Mouse (Mus musculus) left cerebral cortex, adult 2 months (tissue): ENCODE measurements at regions not wholly inside any gene's neighbourhood (a gene's known extent, or its start where the extent isn't known, plus 50 kb on each side); places are given as distances from the start of the nearest gene placed in this dataset.

ENCODE experiments used
- DNase-seq, 2 experiments: peaks; one replicate each; pipeline ENCODE4 v3.0.0; 2021 to 2022; ENCODE audit warnings: low spot score in 2 of 2, mixed read lengths in 1 of 2; ENCODE audit errors: extremely low spot score in 1 of 2
- H3K27ac ChIP-seq: fragments of 200-600 bp; 2 replicates; pipeline ENCODE4 v1.8.1; 2022
- H3K4me3 ChIP-seq: fragments of 200-600 bp; 2 replicates; pipeline ENCODE4 v1.8.1; 2022
- CTCF ChIP-seq: fragments of 200-600 bp; IDR thresholded peaks from 2 replicates; pipeline ENCODE4 v1.8.1; 2022; ENCODE audit warnings: antibody characterized with exemption, mild to moderate bottlenecking, moderate library complexity
- intact Hi-C: fragments of 180-260 bp; cut with DNase I; formaldehyde crosslinking; loops from one replicate; pipeline ENCODE4 v1.15.1; 2025

DNA sequence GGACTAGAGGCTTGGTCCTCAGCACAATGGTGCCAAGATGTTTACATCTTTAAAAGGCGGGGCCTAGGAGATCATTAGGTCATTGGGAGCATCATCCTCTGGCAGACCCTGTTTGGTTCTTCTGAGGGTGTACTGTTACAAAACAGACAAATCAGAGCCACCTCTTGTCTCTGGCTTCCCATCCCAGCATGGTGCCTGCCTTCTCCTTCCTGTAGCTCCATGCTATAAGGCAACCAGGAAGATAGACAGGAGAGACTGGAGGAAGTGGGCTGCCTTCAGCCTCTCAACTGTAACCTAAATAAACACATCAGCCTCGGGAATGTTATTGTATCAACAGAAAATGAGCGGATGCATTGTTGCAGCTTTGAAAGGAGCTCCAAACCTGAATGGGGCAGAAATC lies 529.8 kb upstream of the Gm765 start:
- DNase-seq: no peak
- Histone ChIP-seq H3K27ac (no peak overlapping the region), H3K4me3 (no peak overlapping the region)
- no peak for TF ChIP-seq CTCF
- intact Hi-C loops: no loop called here

DNA sequence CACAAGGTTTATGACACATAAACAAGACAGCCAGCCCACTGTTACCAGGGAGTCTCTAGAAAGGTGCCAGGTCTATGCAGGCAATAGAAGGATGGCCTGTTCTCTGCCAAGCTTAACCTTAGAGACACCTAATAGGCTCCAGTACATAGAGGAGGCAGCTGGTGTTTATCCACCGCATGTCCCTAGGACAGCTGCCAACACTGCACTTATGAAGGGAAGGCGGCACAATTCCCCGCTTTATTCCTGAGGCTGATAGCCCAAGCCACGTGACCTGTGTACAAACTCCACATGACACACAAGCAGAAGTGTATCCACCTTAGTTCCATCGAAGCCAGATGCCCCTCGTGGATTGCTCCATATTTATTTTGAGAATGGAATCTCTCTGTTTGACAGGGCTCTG lies 527.2 kb upstream of the Gm765 start:
- TF ChIP-seq CTCF: no peak
- no peak overlapping the region for H3K27ac ChIP-seq
- H3K4me3 ChIP-seq: no peak overlapping the region
- intact Hi-C loops: no loop called here
- no peak for DNase-seq

DNA sequence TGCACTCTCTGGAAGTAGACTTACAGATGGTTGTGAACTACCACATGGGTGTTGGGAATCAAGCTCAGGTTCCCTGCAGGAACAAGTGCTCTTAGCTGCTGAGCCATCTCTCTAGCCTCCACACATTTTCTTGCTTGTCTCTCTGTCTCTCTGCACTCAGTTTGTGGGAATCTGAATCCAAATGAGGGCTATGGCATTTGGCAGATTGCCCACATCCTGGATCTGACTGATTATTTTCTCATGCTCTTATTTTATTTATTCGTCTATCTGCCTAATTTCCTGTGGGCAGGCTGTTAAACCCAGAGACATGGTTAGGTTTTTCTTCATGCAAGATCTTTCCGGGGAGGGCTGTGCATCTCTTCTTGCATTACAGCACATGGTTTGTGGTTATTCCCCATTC lies 521.8 kb upstream of the Gm765 start:
- DNase-seq: no peak
- no peak for TF ChIP-seq CTCF
- H3K27ac ChIP-seq: no peak overlapping the region
- intact Hi-C loops: no loop called here
- H3K4me3 ChIP-seq: no peak overlapping the region

- no peak overlapping the region for H3K27ac ChIP-seq
- no peak for DNase-seq
- intact Hi-C loops: no loop called here
- TF ChIP-seq CTCF: no peak
- H3K4me3 ChIP-seq: no peak overlapping the region
Measured at GRCm38 (mm10) chr6:98855958-98856357, 513.4 kb upstream of the Gm765 start.

- no peak for DNase-seq
- no peak for TF ChIP-seq CTCF
- intact Hi-C loops: no loop called here
- no peak overlapping the region for H3K4me3 ChIP-seq
- H3K27ac ChIP-seq: no peak overlapping the region
Measured at GRCm38 (mm10) chr6:98850906-98851305, 508.4 kb upstream of the Gm765 start.

- no peak overlapping the region for H3K4me3 ChIP-seq
- TF ChIP-seq CTCF: no peak
- no peak overlapping the region for H3K27ac ChIP-seq
- no peak for DNase-seq
- intact Hi-C loops: no loop called here
Measured at GRCm38 (mm10) chr6:98848835-98849234, 506.3 kb upstream of the Gm765 start.

DNA sequence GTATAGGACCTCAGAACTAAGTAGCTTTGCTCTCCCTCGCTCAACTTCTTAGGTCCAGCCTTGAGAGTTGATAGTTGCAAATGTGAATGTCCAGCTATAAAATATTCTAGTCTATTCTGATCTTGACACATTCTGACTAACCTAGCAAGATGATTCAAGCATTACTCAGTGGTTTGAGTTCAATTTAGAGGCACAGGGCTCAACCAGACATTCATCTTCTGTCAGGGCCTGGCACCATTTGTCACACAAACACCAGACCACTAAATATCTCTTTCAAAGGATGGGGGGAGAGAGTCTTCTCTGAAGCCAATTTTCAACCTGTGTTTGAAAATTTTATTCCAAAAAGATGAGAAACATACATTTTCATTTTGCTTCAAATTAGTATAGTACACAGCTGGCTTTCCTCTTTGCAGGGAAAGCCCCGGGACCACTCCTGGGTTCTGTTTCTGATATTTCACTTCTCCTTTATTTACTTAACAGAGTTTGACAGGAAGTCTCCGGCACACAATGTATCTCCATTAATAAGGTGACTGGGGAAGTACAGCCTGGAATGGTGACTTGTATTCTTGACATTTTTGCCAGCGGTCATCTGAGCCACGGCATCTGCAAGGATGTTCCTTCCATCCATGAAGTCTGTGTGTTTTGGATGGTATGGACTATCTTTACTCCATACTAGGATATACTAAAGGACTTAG lies 503.6 kb upstream of the Gm765 start:
- no peak for DNase-seq
- no peak overlapping the region for H3K27ac ChIP-seq
- no peak for TF ChIP-seq CTCF
- H3K4me3 ChIP-seq: no peak overlapping the region
- intact Hi-C loops: no loop called here

DNA sequence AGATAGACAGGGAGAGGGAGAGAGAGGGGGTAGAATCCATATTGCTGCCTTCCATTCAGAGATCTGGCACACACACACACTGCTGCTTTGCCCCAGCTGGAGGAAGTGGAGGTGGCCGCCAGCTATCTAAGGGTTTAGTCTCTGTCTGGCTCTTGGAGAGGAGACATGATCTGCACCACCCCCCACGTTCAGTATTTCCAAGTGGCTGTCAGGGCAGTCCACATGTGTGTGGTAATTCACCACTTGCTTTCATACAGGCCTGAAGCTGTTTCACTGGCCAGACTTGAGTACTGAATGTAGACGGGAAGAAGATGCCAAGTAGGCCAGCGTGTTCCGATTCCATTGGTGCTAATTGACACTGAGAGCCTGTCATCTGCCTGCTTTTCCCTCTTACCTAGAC lies 501.0 kb upstream of the Gm765 start:
- TF ChIP-seq CTCF: no peak
- Histone ChIP-seq H3K27ac (no peak overlapping the region), H3K4me3 (no peak overlapping the region)
- DNase-seq: no peak
- intact Hi-C loops: no loop called here

- DNase-seq: no peak
- no peak overlapping the region for H3K27ac ChIP-seq
- intact Hi-C loops: no loop called here
- H3K4me3 ChIP-seq: no peak overlapping the region
- no peak for TF ChIP-seq CTCF
Measured at GRCm38 (mm10) chr6:98842924-98843323, 500.4 kb upstream of the Gm765 start.

DNA sequence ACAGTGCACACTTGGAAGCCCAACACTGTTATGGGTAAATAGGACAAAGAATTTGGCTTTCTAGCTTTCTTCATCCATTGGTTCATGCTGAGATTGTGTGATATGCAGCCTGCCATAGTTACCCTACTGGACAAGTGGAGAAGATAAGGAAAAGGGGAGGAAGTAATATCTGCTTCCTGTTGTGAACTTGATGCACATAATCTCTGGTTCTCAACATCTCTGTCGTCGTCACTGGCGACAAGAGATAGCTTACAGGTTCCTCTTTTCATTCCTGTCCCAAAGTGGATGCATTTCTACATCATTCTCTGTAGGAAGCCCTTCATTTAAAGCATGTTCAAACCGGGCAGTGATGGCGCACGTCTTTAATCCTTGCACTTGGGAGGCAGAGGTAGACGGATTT lies 491.4 kb upstream of the Gm765 start:
- Histone ChIP-seq H3K4me3 (no peak overlapping the region), H3K27ac (no peak overlapping the region)
- TF ChIP-seq CTCF: no peak
- no peak for DNase-seq
- intact Hi-C loops: no loop called here

- no peak overlapping the region for H3K4me3 ChIP-seq
- no peak for TF ChIP-seq CTCF
- no peak overlapping the region for H3K27ac ChIP-seq
- no peak for DNase-seq
- intact Hi-C loops: no loop called here
Measured at GRCm38 (mm10) chr6:98830191-98830590, 487.6 kb upstream of the Gm765 start.

- Histone ChIP-seq H3K4me3 (no peak overlapping the region), H3K27ac (no peak overlapping the region)
- no peak for DNase-seq
- intact Hi-C loops: no loop called here
- no peak for TF ChIP-seq CTCF
Measured at GRCm38 (mm10) chr6:98808046-98808445, 465.5 kb upstream of the Gm765 start.

DNA sequence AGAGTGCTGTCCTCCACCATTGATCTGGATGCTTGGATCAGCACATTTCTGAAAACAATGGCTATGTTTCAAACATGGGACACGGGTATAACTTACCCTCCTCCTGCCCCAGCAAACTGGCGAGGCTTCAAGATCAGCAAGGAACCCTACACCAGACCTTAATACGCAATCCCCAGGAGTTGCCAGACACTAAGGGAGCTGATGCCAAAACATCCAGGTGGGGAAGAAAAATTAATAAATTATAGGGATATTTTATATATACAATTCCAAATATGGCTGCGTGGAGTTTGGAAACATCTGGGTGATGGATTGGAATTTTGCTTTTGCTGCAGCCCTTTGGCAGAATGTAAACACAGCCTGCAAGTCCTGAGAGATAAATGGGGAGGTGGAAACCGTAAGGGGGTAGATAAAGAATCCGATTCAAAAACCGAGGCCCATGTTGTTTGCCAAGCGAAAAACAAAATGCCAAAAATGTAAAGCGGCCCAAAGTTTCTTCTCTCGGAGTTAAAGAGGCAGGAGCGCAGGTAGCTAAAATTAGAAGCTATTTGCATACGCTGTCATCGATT lies 460.9 kb upstream of the Gm765 start:
- Histone ChIP-seq H3K27ac (no peak overlapping the region), H3K4me3 (no peak overlapping the region)
- intact Hi-C loops: no loop called here
- DNase-seq: no peak
- TF ChIP-seq CTCF: no peak
